Mouse (Mus musculus) E14TG2a.4 (cell line): ENCODE measurements around the gene Trmt1.

Source experiments
- CTCF ChIP-seq: conservative IDR thresholded peaks from 2 replicates; pipeline ENCODE4 v1.5.1; 2014; ENCODE audit warnings: low read length
- NANOG ChIP-seq: IDR thresholded peaks from 2 replicates; pipeline ENCODE4 v1.6.1; 2014; ENCODE audit warnings: borderline replicate concordance, low read length, mixed read lengths
- POU5F1 ChIP-seq: IDR thresholded peaks from 2 replicates; pipeline ENCODE4 v1.6.1; 2014; ENCODE audit warnings: low read length, borderline replicate concordance

- no peak for TF ChIP-seq CTCF
- no peak for TF ChIP-seq POU5F1
- TF ChIP-seq NANOG = no peak
These were observed 3.2 kb downstream of the Trmt1 start for GRCm38 (mm10) chr8:84689091-84689915.
